8 mouse cellular contexts compared by ENCODE assay signal in the genomic region with DNA sequence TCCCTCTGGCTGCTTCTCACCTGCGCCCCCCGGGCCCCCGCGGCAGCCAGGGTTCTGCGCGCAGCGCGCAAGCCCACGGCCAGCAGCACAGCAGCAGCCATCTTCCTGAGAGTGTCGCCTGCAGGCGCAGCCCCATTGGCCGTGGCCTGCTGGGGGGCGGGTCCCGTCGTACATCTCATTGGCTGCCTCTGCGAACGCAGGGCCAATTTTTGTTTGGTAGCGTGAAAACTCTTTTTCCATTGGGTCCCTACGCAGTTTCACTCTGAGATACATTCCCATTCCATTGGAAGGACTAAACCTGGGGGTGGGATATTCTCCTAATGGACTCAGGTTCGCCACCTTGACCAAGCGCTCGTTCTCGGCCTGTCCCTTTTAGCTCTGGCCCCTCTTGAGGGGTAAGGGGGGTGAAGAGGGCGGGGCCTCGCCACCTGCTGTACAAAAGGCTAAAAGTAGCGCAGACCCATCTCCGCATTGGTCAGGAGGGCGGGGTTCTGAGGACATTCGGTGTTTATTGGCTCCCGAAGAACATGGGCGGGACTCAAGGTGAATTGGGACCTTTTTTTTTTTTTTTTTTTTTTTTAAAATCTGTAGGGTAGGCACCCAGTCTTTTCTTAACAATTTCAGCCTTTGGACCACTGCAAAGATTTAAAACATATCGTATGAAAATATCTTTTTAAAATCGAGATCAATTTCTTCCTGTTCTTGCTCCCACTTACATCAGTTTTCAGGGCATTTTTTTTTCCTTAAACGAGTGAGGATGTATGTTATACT. TPM values are rescaled to one million over a fixed set of nuclear protein-coding genes. Genes with fewer than 3 reads are reported as not detected.
A peak's percentile ranks its signal among the peaks of the same experiment; 100 is the strongest.
DNase-seq lines count a peak whose midpoint lies in the region; ATAC-seq lines count a peak whose summit lies in the region.

Gene Hint2 (minus strand): TSS at position 128 of the 771 bp plus-strand sequence.

- H3K27ac ChIP-seq in lung, embryonic 16.5 days (ENCODE audit: low read length), result peak within 1 kb of the TSS; percentile 90

- peak; percentile 99 for DNase-seq in MEL-GATA-1-ER (ENCODE audit: extremely low read depth, low read depth)
- peak; percentile 97 for DNase-seq in cerebellum, adult 8-10 months
- DNase-seq in forelimb bud, embryonic 11.5 days (ENCODE audit: low read depth, low spot score), result peak; percentile 98
- DNase-seq in layer of hippocampus, adult 9-10 months (ENCODE audit: low spot score), result peak; percentile 91
- peak; percentile 75 for DNase-seq in ovary, postnatal 10 days (ENCODE audit: low spot score)
- peak; percentile 90 to 93 for DNase-seq in thymus, postnatal 10 days (ENCODE audit: low spot score in 2 of 2)

- peak within 1 kb of the TSS; percentile 89 for H3K9ac ChIP-seq in lung, embryonic 16.5 days (ENCODE audit: low read length)

- peaks cover 2% of the 10 kb centered on the region; the same call in 1 of the 2 replicates for H3K36me3 ChIP-seq in lung, embryonic 16.5 days (ENCODE audit: control insufficient read depth, insufficient read depth, low read length)

- peak within 1 kb of the TSS; percentile 71 for H3K4me2 ChIP-seq in lung, embryonic 16.5 days (ENCODE audit: low read depth, low read length)

- peak within 1 kb of the TSS; percentile 78 for H3K4me3 ChIP-seq in lung, embryonic 16.5 days (ENCODE audit: low read length)

- H3K27me3 ChIP-seq in lung, embryonic 16.5 days (ENCODE audit: control insufficient read depth, insufficient read depth, low read depth, low read length), result no peaks in the 10 kb centered on the region

- peaks cover 6% of the 10 kb centered on the region for H3K4me1 ChIP-seq in lung, embryonic 16.5 days (replicated peaks; ENCODE audit: control insufficient read depth, insufficient read depth, low read length)

- 1% methylated on average over 33 of the region's 34 CpGs for WGBS in lung, embryonic 16.5 days

- peak; percentile 92 to 96 for ATAC-seq in hematopoietic stem cell, adult 5-6 weeks (replicated peaks in 1 of 2; ENCODE audit: insufficient read depth in 1 of 2, low FRiP score in 2 of 2, low TSS enrichment in 1 of 2, low read depth in 1 of 2, poor library complexity in 2 of 2, severe bottlenecking in 2 of 2)
- ATAC-seq in lung, embryonic 16.5 days (ENCODE audit: low read depth), result peak; percentile 95

- no peaks in the 10 kb centered on the region for H3K9me3 ChIP-seq in lung, embryonic 16.5 days (ENCODE audit: control insufficient read depth, low read length)

RNA-seq across cellular contexts. Expression of gene Hint2, which starts in this region (rescaled TPM):
- total RNA-seq in hematopoietic stem cell, adult 5-6 weeks (2017), result 61.0 and 88.4 TPM in 2 replicates
- 120 and 127 TPM in 2 replicates for polyA plus RNA-seq in lung, embryonic 16.5 days (2015; fragmentation: Nextera tagmentation; extraction: Ambion mirVana)

Comparison
In these comparisons a context has a peak if more than half of its experiments do, and no peak if none do; other contexts are left out.
1. Peak in every context shown above with its lines: DNase-seq, ATAC-seq, H3K4me3 ChIP-seq and H3K27ac ChIP-seq.